Mouse (Mus musculus): ENCODE data around the gene Rps6kb2.

GRCm38 (mm10) chr19:4144550-4145498 lies 18.3 kb downstream of the Rps6kb2 start:
- TF ChIP-seq POLR2A (IDR thresholded peaks at IDR 0.05; ENCODE audit: low read depth, low read length) (no peak), CTCF (IDR thresholded peaks at IDR 0.05; ENCODE audit: extremely low read depth, insufficient read length, insufficient replicate concordance, low read depth, low read length) (no peak)
